Mouse (Mus musculus) neural tube, embryonic 14.5 days (tissue): ENCODE data around the gene Pex16. TPM values are rescaled to one million over a fixed set of nuclear protein-coding genes. Genes with fewer than 3 reads are reported as not detected.

ENCODE experiments used
- ATAC-seq: fragments of 200-750 bp; cut with Nextera tagmentation; 2 replicates; pipeline ENCODE4 v1.8.0; 2017; ENCODE audit warnings: low read depth, mild to moderate bottlenecking, moderate TSS enrichment, moderate library complexity
- H3K27ac ChIP-seq: fragments of 300-500 bp; sonication (generic); 2 replicates; pipeline ENCODE4 v1.5.1; 2014; ENCODE audit warnings: low read depth, mild to moderate bottlenecking, control low read depth, low read length, moderate library complexity, mixed read lengths
- H3K27me3 ChIP-seq: fragments of 300-500 bp; sonication (generic); 2 replicates; pipeline ENCODE4 v1.6.1; 2014; ENCODE audit warnings: low read length; ENCODE audit not compliant: control insufficient read depth, insufficient read depth
- H3K36me3 ChIP-seq: fragments of 300-500 bp; sonication (generic); 2 replicates; pipeline ENCODE4 v1.6.1; 2014; ENCODE audit warnings: low read length, mixed read lengths; ENCODE audit not compliant: control insufficient read depth, insufficient read depth
- H3K4me1 ChIP-seq: fragments of 300-500 bp; sonication (generic); 2 replicates; pipeline ENCODE4 v1.6.1; 2014; ENCODE audit warnings: low read length; ENCODE audit not compliant: control insufficient read depth, insufficient read depth
- H3K4me2 ChIP-seq: fragments of 300-500 bp; sonication (generic); 2 replicates; pipeline ENCODE4 v1.6.1; 2014; ENCODE audit warnings: mild to moderate bottlenecking, low read depth, low read length, control low read depth
- H3K4me3 ChIP-seq: fragments of 300-500 bp; sonication (generic); 2 replicates; pipeline ENCODE4 v1.5.1; 2014; ENCODE audit warnings: low read depth, low read length, control low read depth, mixed read lengths
- H3K9ac ChIP-seq: fragments of 300-500 bp; sonication (generic); replicated peaks from 2 replicates; pipeline ENCODE4 v1.6.1; 2014; ENCODE audit warnings: low read depth, mild to moderate bottlenecking, control low read depth, low read length, mixed read lengths
- H3K9me3 ChIP-seq: fragments of 300-500 bp; sonication (generic); 2 replicates; pipeline ENCODE4 v1.6.1; 2016; ENCODE audit warnings: low read length; ENCODE audit not compliant: control insufficient read depth
- WGBS: fragments of 180-500 bp; shearing (Covaris S2); extraction: QIAGEN DNeasy Blood & Tissue Kit; methylation state at CpG from one replicate; pipeline ENCODE4 v1.1.7; 2014; 5-methylcytosine and 5-hydroxymethylcytosine counted together
- polyA plus RNA-seq: library from polyadenylated mRNA; unstranded; fragments of >200 nt; fragmentation: Nextera tagmentation; extraction: Ambion mirVana; gene quantifications from 2 replicates; pipeline ENCODE4 v1.2.1, GENCODE M21; 2014

Gene Pex16
- polyA plus RNA-seq, 1 experiment from 2014 or later, result 37.0 TPM

DNA sequence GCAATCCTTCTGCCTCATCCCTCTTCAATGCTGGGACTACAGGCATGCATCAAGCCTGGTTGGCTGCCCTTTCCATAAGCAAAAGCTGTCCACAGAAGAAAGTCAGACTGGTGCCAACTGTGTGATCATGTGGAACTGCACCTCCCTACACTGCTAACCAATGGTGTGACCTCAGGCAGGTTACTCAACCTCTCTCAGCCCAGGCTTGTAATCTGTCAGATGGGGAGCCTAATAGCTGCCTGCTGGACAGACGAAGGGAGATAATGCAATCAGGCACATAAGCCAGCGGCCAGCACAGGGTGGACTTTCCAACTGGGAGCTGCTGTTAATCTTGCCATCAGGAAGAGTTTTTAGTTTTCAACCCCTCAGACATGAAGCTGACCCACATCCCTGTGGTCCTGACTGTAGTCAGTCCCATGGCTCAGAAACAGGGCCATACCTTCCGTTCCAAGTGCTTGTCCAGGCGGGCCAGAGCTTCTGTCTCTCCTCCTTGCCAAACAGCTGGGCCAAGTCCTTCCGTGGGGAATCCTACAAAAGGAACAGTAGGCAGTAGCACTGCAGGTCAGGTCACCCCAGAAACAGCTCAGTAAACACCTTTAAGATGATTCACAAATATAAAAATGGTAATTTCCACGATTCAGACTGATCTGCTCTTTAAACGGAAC, 47.4 kb downstream of the Pex16 start:
- Histone ChIP-seq H3K36me3 (peaks cover 40% of the 10 kb centered on the region), H3K4me3 (no peak overlapping the region), H3K9me3 (no peaks in the 10 kb centered on the region), H3K4me2 (no peak overlapping the region), H3K9ac (no peak overlapping the region), H3K27me3 (no peaks in the 10 kb centered on the region), H3K4me1 (peaks cover 11% of the 10 kb centered on the region; the same call in 1 of the 2 replicates), H3K27ac (no peak overlapping the region)
- no peak for ATAC-seq
- WGBS, result 94% methylated on average over 7 of the region's 7 CpGs

DNA sequence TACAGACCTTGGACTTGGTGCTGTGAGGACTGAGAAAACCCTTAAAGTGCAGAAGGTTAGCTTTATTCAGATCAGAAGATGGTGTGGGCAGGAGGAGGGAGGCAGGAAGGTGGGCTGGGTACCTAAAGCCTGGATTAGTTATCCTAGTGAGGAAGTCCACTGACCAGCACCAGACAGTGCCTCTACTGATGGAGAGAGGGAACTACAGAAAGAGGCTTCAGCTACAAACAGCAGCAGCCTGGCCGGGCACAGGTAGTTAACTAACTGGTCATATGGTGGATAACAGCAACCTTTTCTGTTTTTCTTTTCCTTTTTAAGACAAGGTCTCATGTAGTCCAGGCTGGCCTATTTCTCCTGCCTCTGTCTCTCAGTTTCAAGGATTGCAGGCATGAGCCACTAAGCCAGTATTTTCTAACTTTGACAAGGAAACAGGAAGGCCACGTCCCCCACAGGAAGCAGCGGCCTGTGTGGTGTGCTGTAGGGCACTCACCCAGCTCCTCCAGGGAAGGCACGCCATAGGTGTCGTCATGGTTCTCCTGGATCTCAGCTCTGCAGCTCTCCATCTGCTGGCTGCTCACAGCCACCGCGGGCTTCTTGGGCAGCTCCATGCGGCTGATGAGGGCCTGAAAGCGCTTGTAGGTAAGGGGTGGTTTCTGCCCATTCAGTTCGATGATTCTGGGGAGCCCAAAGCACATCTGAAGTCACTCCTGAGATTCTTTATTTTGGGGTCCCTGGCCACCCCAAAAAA, 48.1 kb downstream of the Pex16 start:
- Histone ChIP-seq H3K4me3 (no peak overlapping the region), H3K27ac (no peak overlapping the region), H3K4me1 (peaks cover 11% of the 10 kb centered on the region; the same call in 1 of the 2 replicates), H3K9me3 (no peaks in the 10 kb centered on the region), H3K36me3 (peaks cover 37% of the 10 kb centered on the region), H3K9ac (no peak overlapping the region), H3K4me2 (no peak overlapping the region), H3K27me3 (no peaks in the 10 kb centered on the region)
- 81% methylated on average over 10 of the region's 10 CpGs for WGBS
- no peak for ATAC-seq

DNA sequence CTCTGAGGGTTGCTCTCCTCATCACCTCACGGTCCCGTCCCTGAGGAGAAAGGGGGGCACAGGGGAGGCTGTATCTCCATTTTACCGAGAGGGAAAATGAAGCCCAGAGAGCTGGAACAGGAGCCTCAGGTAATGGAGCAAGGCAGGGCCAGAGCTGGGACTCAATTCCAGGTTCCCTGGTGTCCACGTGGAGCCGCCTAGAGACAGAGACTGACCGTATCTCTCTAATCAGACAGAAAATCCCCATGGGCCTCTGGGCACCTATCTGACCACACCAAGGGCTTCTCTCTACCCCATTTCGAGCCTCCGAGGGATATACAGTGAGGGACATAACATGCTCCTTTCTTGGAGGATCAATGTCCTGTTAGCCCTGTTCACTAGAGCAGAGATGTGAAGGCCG, 48.7 kb downstream of the Pex16 start:
- H3K27me3 ChIP-seq, result no peaks in the 10 kb centered on the region
- no peak for ATAC-seq
- no peak overlapping the region for H3K9ac ChIP-seq
- peaks cover 37% of the 10 kb centered on the region for H3K36me3 ChIP-seq
- 87% methylated on average over 9 of the region's 9 CpGs for WGBS
- H3K27ac ChIP-seq, result peak overlapping the region; percentile 58; the same call in 1 of the 2 replicates
- no peak overlapping the region for H3K4me3 ChIP-seq
- no peak overlapping the region for H3K4me2 ChIP-seq
- H3K9me3 ChIP-seq, result no peaks in the 10 kb centered on the region
- H3K4me1 ChIP-seq, result peaks cover 15% of the 10 kb centered on the region; the same call in 1 of the 2 replicates

DNA sequence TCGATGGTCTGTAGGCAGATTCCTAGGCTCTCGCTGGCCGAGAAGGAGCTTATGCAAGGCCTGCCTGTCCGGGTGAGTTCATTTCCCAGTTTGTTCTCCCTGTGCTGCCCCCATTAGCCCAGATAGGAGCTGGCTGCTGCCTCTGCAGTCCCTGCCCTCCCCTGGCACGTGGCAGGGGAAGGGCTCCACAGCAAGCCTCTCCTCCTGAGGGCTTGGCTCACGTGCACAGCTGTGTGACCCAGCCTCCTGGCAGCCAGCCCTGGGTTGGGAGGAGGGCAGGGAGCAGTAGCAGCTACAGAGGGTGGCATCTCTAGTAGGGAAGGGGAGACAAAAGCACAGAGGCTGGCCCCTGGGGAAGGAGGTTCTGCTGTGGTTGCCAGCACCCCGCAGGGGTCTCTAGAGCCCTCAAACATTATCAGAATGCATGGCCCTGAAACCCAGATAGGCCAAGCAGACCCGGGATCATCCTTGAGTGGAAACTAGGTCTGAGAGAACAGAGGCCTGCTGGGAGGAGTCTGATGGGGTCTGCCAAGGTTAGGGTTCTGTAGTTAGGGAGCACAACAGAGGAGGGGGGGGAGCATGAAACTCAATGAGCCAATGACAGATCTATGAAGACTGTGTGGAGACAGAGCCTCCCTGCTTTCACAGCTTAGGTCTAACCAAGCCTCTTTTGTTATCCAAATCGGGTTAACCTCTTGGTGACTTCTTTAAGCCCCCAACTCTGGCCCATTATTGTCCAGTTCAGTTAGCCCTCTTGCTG, 49.4 kb downstream of the Pex16 start:
- Histone ChIP-seq H3K4me3 (no peak overlapping the region), H3K4me1 (peaks cover 21% of the 10 kb centered on the region; the same call in 1 of the 2 replicates), H3K27ac (peak overlapping the region; percentile 58), H3K36me3 (peaks cover 32% of the 10 kb centered on the region), H3K27me3 (no peaks in the 10 kb centered on the region), H3K9me3 (no peaks in the 10 kb centered on the region), H3K4me2 (no peak overlapping the region), H3K9ac (no peak overlapping the region)
- peak; percentile 39; the same call in 1 of the 2 replicates for ATAC-seq
- 64% methylated on average over 9 of the region's 9 CpGs for WGBS

DNA sequence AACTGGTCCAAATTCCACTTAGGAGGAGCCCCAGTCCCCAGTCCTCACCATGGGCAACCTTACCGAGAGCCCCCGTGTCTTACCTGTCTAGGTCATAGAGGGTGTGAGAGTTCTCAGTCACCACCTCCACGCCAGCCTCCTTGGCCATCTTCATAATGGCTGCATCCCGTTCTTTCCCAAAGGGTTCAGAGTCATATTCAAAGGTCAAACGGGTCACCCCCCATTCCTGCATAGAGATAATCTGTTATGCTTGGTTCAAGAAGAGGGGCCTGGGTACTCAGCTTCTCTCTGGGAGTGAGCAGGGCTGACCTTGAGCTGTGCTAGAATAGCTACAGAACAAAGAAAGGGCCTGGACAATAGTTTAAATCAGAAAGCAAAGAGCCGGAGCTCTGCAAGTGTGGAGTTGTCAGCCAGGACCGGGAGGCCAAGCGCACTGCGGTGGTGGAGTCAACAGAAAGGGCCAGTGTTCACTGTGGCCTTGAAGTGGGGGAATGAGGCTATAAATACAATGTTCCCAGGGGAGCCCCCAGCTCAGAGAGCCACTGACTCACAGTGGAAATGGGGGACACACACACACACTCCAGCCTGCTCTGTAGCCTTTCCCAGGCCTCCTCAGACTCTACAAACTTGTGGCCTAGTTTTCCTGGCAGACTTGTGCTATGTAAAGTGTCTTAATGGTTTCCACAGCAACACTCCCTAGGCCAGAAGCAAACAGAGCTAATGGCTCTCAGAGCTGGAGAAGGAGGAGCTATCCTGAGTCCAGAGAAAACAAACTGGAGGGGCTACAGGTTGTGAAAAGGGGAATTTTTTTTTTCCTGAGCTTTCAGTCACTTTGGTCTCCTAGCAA, 50.2 kb downstream of the Pex16 start:
- Histone ChIP-seq H3K9me3 (no peaks in the 10 kb centered on the region), H3K4me2 (no peak overlapping the region), H3K9ac (no peak overlapping the region), H3K4me3 (no peak overlapping the region), H3K27ac (peak overlapping the region; percentile 58), H3K27me3 (no peaks in the 10 kb centered on the region), H3K36me3 (peaks cover 25% of the 10 kb centered on the region), H3K4me1 (peaks cover 21% of the 10 kb centered on the region; the same call in 1 of the 2 replicates)
- ATAC-seq, result peak; percentile 82
- 44% methylated on average over 9 of the region's 9 CpGs for WGBS

DNA sequence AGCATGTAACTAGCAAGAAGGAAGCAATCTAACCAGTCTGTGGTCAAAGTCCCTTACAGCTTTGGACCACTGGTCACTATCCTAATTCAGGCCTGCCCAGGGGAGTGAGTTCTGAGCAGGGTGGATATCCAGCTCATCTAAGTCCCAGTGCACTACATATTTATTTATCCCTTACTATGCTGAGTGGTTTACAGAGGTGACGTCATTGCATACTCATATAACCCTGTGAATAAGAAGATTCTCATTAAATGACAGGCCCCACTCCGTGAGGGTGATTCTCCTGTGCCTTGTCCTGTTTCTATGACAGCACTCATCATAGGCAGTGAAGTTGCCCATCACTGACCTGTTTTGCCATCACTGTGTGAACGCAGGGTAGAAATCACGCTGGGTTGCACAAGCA, 50.9 kb downstream of the Pex16 start:
- H3K36me3 ChIP-seq, result peaks cover 25% of the 10 kb centered on the region
- no peak for ATAC-seq

DNA sequence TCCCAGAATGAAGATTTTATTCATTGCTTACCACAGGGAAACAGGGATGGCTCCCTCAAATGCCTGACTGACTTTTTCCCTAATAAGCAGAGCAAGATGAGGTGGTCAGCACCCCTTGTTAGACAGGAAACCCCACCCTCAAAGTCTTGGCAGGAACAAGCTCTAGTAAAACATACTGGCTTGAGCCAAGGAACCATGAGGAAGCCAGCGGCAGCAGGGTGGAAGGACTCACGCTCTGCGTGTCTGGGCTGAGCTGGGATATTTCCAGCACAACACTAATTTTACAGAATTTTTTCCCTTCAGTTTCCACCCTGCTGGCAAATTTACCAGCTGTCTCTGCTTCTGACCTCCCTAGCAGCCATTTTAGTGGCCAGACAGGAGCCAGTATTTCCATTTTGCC, 52.0 kb downstream of the Pex16 start:
- H3K4me1 ChIP-seq, result peaks cover 31% of the 10 kb centered on the region

More for the DNA sequence above, 50.9 kb downstream of the Pex16 start:
- peaks cover 21% of the 10 kb centered on the region; the same call in 1 of the 2 replicates for H3K4me1 ChIP-seq
- no peaks in the 10 kb centered on the region for H3K9me3 ChIP-seq
- no peak overlapping the region for H3K4me3 ChIP-seq
- 72% methylated on average over 4 of the region's 4 CpGs for WGBS
- no peak overlapping the region for H3K4me2 ChIP-seq
- H3K27me3 ChIP-seq, result no peaks in the 10 kb centered on the region
- no peak overlapping the region for H3K9ac ChIP-seq
- H3K27ac ChIP-seq, result peak overlapping the region; percentile 10

DNA sequence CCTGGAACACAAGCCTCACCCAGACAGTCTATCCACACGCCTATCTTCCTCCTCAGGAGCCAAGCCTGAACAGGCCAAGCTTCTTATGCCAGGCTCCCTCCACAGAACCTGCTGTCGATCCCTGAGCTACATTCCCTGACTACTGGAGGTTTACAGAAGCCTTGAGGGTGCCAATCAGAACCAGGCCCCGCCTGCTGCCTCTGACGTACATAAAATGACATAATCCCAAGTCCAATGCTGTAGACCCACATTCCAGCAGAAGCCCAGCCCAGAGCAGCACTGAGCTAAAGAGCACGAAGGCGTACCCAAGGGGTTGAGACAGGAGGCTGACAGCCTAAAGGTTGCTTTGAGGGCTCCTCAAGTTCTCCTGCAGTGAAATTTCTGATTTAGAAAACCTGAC, 53.4 kb downstream of the Pex16 start:
- WGBS, result 68% methylated on average over 6 of the region's 6 CpGs

More for the DNA sequence above, 52.0 kb downstream of the Pex16 start:
- no peaks in the 10 kb centered on the region for H3K27me3 ChIP-seq
- no peak overlapping the region for H3K9ac ChIP-seq
- no peak overlapping the region for H3K4me3 ChIP-seq
- H3K9me3 ChIP-seq, result no peaks in the 10 kb centered on the region
- WGBS, result 76% methylated on average over 3 of the region's 3 CpGs
- no peak overlapping the region for H3K27ac ChIP-seq
- no peak for ATAC-seq
- H3K36me3 ChIP-seq, result peaks cover 17% of the 10 kb centered on the region
- 0 out of 2 replicates have a peak overlapping the region, but pooled peaks have one; percentile 6 for H3K4me2 ChIP-seq

More for the DNA sequence above, 53.4 kb downstream of the Pex16 start:
- H3K27me3 ChIP-seq, result no peaks in the 10 kb centered on the region
- H3K36me3 ChIP-seq, result peaks cover 10% of the 10 kb centered on the region; the same call in 1 of the 2 replicates
- H3K4me3 ChIP-seq, result no peak overlapping the region
- no peak overlapping the region for H3K9ac ChIP-seq
- H3K27ac ChIP-seq, result no peak overlapping the region
- H3K4me2 ChIP-seq, result no peak overlapping the region
- no peaks in the 10 kb centered on the region for H3K9me3 ChIP-seq
- peaks cover 46% of the 10 kb centered on the region for H3K4me1 ChIP-seq
- ATAC-seq, result no peak
